Mouse (Mus musculus) cerebellum, adult 2 months (tissue): ENCODE results near the gene Ang4.

Experiments
- CTCF ChIP-seq: fragments of 200-500 bp; IDR thresholded peaks from 2 replicates; pipeline ENCODE4 v1.5.1; 2011; ENCODE audit warnings: low read depth, mild to moderate bottlenecking, control low read depth, low read length, moderate library complexity, borderline replicate concordance; ENCODE audit not compliant: insufficient read depth
- POLR2A ChIP-seq: fragments of 200-500 bp; IDR thresholded peaks from 2 replicates; pipeline ENCODE4 v1.6.1; 2011; ENCODE audit warnings: low read length, control low read depth, borderline replicate concordance; ENCODE audit not compliant: insufficient read depth

DNA sequence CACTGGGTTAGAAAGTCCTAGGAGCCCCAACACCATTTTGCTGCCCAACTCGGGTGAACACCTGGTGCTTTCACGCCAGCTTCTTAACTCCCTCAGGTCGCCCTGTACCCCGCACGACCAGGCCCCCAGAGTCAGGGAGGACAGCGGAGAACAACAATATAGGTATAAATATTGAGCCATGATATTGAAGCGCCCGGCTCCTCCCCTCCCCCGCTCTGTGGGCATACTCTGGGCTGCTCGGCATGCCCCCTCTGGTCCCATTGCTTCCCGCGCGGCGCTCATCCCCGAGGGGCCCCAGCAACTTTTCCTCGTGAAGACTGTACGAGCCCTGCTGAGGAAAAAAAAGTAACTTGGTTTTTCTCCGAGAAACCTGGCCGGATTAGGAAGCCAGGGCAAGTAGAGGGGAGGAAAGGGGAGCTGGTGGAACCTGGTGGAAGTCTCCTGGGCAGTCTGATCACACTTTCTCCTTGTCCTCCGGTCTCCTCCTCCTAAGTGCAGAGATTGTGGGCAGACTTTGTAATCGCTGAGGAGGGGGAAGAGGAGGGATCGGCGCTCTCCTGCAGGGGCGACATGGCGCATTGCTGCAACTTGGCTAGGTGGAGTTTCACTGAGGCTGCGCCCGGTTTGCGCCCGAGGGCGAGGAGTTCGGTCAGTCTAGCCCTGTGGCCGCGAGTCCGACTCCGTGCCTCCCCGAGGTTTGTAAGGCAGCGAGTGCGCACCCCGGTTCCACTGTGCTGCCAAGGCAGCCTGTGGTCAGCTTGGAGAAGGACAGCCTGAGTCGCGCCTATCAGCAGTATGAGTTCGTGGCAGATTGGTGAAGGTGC lies 32.8 kb downstream of the Ang4 start:
- TF ChIP-seq CTCF (no peak), POLR2A (no peak)
